Mouse (Mus musculus): ENCODE data around the gene Tpst2.
"Not testable (repeated sequence)": the region's sequence is repeated elsewhere in the genome, so short reads cannot be mapped to it uniquely, and the experiment has no call there.

The Tpst2 gene

GRCm38 (mm10) chr5:112299399-112299798, 22.9 kb downstream of the Tpst2 start:
- no peak for DNase-seq

DNA sequence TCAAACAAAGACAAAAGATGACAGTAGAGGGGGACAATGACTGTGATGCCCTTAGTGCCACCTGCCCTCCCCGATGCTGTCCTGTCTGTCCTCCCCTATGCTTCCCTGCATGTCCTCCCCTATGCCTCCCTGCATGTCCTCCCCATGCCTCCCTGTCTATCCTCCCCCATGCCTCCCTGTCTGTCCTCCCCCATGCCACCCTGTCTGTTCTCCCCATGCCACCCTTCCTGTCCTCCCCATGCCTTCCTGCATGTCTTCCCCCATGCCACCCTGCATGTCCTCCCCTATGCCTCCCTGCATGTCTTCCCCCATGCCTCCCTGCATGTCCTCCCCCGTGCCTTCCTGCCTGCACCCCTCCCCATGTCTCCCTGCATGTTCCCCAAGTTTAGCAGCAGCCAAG, 23.6 kb downstream of the Tpst2 start:
- DNase-seq: no peak

- DNase-seq: no peak
Measured at GRCm38 (mm10) chr5:112300721-112301308, 24.3 kb downstream of the Tpst2 start.

GRCm38 (mm10) chr5:112301694-112302093, 25.2 kb downstream of the Tpst2 start:
- no peak for DNase-seq

GRCm38 (mm10) chr5:112302310-112302709, 25.8 kb downstream of the Tpst2 start:
- no peak for DNase-seq

GRCm38 (mm10) chr5:112305842-112306241, 29.4 kb downstream of the Tpst2 start:
- DNase-seq: no peak

DNA sequence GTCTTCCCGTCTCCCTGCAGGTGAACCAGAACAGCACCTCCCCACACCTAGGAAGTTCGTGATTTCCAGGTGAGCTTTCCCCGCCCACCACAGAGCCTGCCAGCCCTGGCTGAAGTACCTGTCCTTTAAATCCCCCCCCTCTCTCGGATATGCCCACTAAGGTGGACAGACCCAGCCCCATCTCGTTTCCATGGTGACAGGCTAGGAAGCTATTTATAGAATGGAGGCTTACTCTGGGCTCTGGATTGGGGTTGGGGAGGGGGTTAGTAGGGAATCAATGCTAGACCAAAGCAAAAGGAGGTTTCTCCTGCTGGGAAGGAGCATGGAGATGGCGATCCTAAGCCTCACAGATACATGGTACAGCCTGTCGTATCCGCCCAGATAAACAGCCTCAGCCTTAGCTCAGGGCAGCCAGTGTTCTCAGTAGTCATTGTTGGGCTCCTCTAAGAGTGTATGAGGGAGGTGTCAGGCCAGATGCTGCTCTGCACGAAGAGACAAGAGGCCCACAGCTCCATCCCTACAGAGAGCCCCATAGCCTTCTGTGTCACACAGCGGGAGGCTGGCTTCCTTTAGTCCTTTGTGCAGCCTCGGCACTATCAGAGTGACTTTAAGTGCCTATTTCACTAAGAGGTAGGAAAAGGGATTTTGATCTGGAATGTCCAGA, 36.9 kb downstream of the Tpst2 start:
- no peak for DNase-seq

DNA sequence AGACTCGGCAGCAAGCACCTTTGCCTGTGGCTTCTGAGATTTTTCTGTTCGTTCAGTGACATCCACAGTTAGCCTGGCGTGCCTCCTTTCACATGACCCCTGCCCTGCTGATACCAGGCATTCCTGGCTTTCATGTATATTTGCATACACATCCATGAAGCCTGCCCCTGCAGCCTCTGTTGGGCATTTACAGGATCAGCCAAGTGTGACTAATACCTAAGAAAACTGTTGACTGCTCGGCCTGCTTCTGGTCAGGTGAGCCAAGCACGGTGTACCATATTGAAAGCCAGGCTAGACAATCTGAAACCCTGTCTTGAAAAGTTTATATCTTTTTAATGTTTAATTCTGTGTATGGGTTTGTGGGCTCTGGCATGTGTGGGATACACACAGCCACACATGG, 40.0 kb downstream of the Tpst2 start:
- peak; percentile 41 for DNase-seq

DNA sequence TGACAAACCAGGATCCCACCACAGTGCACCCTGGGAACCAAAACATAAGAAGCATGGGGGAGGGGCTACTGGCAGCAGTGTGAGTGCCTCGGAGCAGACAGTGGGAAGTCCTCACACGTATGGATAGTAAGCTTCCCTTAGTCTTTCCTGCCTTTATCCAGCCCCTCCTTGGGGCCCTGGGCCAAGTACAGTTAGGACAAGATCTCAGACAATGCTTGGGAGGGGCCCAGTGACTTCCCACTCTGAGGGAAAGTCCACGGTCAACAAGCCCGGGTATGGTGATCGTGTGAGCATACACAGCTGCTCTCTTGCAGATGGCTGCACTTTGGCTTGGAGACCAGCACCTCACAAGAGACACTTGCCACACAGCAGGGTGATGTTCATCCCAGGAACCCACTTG, 40.8 kb downstream of the Tpst2 start:
- peak; percentile 71 for DNase-seq

DNA sequence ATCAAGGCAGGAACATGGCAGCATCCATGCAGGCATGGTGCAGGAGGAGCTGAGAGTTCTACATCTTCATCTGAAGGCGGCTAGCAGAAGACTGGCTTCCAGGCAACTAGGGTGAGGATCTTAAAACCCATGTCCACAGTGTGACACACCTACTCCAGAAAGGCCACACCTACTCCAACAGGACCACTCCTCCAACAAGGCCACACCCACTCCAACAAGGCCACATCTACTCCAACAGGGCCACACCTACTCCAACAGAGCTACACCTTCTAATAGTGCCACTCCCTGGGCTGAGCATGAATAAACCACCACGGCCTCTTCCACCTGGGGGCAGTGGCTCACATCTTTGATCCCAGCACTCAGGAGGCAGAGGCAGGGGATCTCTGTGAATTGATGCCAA, 42.9 kb downstream of the Tpst2 start:
- not testable (repeated sequence) for DNase-seq

DNA sequence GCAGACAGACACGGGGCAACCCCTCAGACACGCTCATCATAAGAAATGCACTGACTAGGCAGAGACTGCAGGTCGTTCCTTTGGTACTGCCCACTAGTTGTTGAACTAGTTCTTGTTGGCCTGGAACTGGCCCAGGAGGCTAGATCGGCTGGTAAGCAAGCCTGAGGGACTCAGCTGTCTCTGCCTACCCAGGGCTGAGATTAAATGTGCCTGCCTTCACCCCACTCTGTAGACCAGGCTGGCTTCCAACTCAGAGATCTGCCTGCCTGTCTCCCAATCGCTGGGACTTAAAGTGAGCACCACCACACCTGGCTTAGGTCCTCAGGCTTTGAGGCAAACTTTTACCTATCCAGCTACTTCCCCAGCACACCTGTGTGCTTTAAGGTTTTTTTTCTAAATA, 43.9 kb downstream of the Tpst2 start:
- DNase-seq: no peak

DNA sequence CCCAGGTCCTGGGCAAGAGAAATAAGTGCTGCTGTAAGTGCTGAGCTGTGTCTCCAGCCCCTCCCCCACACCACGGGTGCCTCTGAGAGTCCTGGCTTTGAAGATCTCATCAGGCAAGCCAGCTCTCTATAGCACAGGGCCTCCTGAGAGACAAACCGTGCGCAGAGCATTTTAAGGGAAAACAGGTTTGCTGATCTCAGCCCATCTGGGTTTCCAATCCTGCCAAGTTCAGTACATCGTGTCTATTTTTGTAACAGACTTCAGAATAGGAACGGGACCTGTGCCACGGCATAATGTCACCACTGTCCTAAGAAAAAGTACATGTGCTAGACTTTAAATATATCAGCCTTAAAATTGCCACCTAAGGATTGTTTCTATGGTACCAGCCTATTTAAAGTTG, 44.4 kb downstream of the Tpst2 start:
- no peak for DNase-seq

DNA sequence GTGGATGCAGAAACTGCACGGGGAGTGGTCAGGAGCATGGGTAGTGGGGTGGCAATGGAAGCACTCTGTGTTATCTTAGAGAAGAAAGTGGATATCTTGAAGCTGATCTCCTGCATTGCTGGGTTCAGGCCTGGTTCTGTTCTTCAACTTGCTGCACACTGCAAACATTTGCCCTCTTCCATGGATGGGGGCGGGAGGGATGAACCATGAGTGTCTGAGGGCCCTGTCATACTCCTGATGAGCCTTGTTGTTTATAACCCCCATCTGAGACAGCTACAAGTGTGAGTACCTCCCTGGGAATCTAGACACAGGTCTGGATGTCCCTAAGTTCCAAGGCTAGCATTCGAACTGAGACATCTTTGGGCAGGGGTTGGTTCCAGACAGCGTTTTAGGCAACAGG, 44.9 kb downstream of the Tpst2 start:
- DNase-seq: no peak

- no peak for DNase-seq
Measured at GRCm38 (mm10) chr5:112323246-112323645, 46.8 kb downstream of the Tpst2 start.

DNA sequence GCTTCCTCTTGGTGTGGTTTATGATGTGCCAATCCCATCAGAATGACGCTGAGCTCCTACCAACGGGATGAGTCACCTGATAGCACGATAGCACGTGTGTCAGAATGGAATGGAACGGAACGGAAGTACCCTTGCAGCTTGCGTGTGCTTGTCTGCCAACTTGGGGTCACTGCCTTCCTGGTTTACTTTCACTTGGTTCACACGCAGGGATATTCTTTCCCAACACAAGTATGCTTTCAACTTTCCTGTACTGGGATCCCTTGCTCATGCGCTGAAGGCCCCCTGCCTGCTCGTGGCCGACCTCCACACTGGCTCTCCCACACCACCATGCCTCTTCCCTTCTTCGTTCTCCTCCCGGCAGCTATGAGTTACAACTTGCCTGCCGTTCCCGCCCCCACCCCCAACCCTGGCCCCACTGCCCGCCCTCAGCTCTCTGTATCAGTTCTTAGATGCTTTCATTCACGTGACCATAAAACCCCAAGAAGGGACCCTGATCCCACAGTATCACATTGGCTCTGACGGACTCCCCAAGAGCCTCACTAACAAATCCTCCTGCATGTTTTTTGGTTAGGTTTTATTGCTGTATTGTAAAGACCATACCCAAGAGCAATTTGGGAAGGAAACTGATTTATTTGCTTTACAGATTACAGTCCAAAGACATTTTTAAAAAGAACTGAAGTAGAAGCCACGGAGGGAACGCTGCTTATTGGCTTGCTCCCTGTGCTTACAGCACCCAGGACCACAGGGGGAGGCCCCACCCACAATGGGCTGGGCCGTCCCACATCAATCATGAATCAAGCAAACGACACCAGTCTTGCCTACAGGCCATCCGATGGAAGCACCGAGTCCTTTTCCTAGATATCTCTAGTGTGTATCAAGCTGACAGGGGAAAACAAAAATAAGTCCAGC, 48.4 kb downstream of the Tpst2 start:
- peak; percentile 72 for DNase-seq

DNA sequence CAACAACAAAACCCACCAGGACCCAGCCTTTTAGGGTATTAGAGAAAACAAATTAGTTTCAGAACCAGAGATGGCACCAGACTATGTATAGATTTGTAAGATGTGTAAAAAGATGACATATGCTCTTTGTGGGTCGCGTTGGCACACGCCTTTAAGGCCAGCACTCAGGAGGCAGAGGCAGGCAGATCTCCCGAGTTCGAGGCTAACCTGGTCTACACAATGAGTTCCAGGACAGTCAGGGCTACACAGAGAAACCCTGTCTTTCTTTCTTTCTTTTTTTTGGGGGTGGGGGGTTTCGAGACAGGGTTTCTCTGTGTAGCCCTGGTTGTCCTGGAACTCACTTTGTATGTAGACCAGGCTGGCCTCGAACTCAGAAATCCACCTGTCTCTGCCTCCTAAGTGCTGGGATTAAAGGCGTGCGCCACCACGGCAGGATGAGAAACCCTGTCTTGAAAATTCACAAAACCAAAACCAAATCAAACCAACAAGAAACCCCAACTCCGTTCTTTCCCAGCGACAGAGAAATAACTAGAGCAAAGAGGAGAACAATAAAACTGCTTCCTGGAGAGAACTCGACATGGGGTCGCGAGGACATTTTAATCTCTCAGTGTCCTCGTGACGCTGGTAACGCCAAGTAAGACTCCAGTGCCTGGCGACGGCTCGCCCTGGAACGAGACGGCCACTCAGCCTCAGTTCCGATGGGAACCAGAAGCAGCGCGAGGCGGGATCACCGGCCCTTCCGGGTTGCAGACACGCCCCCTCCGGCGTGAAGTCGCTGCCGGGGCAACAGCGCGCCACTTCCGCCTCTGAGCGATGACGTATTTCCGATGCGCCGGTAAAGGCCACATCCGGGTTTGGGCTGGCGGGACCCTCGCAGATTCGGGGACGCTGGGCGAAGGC, 49.3 kb downstream of the Tpst2 start, which contains the start of gene Tfip11:
TSS of gene Tfip11 (plus strand) at position 813 of the 900 bp plus-strand sequence.
- DNase-seq: peak; percentile 98

GRCm38 (mm10) chr5:112326446-112327009, 50.0 kb downstream of the Tpst2 start:
- DNase-seq: no peak

DNA sequence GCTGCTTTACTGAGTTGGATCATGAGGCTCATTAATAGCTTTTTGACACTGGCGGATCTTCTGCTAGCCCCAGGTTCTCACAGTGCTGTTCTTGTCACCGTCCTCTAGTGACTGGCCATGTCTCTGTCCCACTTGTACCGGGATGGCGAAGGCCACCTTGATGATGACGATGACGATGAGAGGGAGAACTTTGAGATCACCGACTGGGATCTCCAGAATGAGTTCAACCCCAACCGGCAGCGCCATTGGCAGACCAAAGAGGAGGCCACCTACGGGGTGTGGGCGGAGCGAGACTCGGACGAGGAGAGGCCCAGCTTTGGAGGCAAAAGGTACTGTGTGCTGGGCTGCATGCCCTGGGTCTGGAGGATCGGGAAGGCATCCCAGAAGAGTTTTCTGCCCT, 51.4 kb downstream of the Tpst2 start:
- no peak for DNase-seq

- no peak for DNase-seq
Measured at GRCm38 (mm10) chr5:112329805-112330564, 53.5 kb downstream of the Tpst2 start.

GRCm38 (mm10) chr5:112335473-112335872, 59.0 kb downstream of the Tpst2 start:
- peak; percentile 81 for DNase-seq

GRCm38 (mm10) chr5:112337004-112337403, 60.5 kb downstream of the Tpst2 start:
- DNase-seq: no peak

GRCm38 (mm10) chr5:112339215-112339614, 62.7 kb downstream of the Tpst2 start:
- DNase-seq: no peak

Data from kidney, postnatal 10 days (tissue).